Mouse (Mus musculus) kidney, adult 2 months (tissue): Measurements from ENCODE around the gene Duox2.

Experiments used
- CTCF ChIP-seq: fragments of 200-500 bp; conservative IDR thresholded peaks from 2 replicates; pipeline ENCODE4 v1.5.1; 2011; ENCODE audit warnings: low read depth, mild to moderate bottlenecking, control low read depth, low read length, moderate library complexity, mixed read lengths; ENCODE audit not compliant: insufficient read depth, insufficient read length
- POLR2A ChIP-seq: fragments of 200-500 bp; IDR thresholded peaks from one replicate; pipeline ENCODE4 v1.6.1; 2011; ENCODE audit warnings: low read depth, low read length, control low read depth

GRCm38 (mm10) chr2:122299911-122300655, 1.8 kb upstream of the Duox2 start:
- TF ChIP-seq POLR2A: no peak
- TF ChIP-seq CTCF: no peak
